Comparison of ENCODE assay signal across 10 mouse cellular contexts in the genomic region with DNA sequence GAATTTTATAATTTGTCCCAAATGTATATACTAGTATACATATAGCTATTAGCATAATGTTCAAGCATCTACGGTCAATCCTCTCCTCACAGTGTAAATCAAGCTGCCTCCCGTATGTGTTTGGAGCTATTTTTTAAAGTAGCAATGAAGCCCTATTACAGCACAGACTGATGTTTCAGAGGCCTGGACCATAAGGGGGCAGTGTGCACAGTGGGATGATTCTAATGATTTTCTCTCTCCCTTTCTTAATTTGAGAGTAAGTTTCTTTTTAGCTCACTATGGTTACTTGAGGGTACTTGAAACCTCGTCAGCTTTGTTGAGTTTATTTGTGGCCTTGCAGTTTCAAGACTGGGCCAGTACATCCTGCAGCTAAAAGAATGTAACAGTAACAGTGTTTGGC. TPM values are rescaled to one million over a fixed set of nuclear protein-coding genes. Genes with fewer than 3 reads are reported as not detected.
DNase-seq lines count a peak whose midpoint lies in the region; ATAC-seq lines count a peak whose summit lies in the region.
"Had no signal": no experiment of that assay in that cellular context is flagged by ENCODE, and none has a peak within 500 bp of the region (broad histone marks: within the 10 kb centered on the region; RNA-seq: fewer than 3 reads in every experiment).

No protein-coding gene starts in this region.

- no peak overlapping the region for H3K9ac ChIP-seq in neural tube, embryonic 15.5 days (replicated peaks)
- H3K9ac ChIP-seq: midbrain, embryonic 12.5 days had no signal

- intact Hi-C loops in heart, postnatal 10 days (cut with DNase I), result loop anchor here (2.0 to 5.0 kb wide), 2 partner anchors 105 to 635 kb away; no protein-coding TSS in a partner anchor

- 0 out of 2 replicates have a peak, but pooled peaks cover 2% of the 10 kb centered on the region for H3K4me1 ChIP-seq in neural tube, embryonic 15.5 days
- H3K4me1 ChIP-seq: midbrain, embryonic 12.5 days had no signal

- 68% methylated on average over 3 of the region's 3 CpGs for WGBS in neural tube, embryonic 15.5 days

- no peak overlapping the region for H3K4me3 ChIP-seq in neural tube, embryonic 15.5 days (replicated peaks)
- H3K4me3 ChIP-seq: midbrain, embryonic 12.5 days had no signal

- no peak overlapping the region for H3K27ac ChIP-seq in neural tube, embryonic 15.5 days (replicated peaks)
- H3K27ac ChIP-seq: midbrain, embryonic 12.5 days had no signal

- peak; percentile 46 to 54 for DNase-seq in heart, postnatal 10 days
- DNase-seq in heart, adult 9 months (ENCODE audit: low spot score in 2 of 2), result no peak
- peak; percentile 3 for DNase-seq in right cerebral cortex, adult 18-20 months
- no peak for DNase-seq in right cerebral cortex, postnatal 36 days (ENCODE audit: low spot score in 2 of 2)
- peak; percentile 81 for DNase-seq in induced T-regulatory cell, adult 2 months (ENCODE audit: low read depth)
- peak; percentile 76 for DNase-seq in splenic B cell, adult 2 months (ENCODE audit: low read depth, low spot score)
- DNase-seq in urinary bladder, adult 2 months (ENCODE audit: low spot score), result no peak

- H3K27me3 ChIP-seq in splenic B cell, adult 2 months (ENCODE audit: control insufficient read depth, insufficient read depth, low read length, poor library complexity, severe bottlenecking), result no peaks in the 10 kb centered on the region
- no peaks in the 10 kb centered on the region for H3K27me3 ChIP-seq in neural tube, embryonic 15.5 days (replicated peaks)
- H3K27me3 ChIP-seq: midbrain, embryonic 12.5 days had no signal

- H3K9me3 ChIP-seq in neural tube, embryonic 15.5 days (replicated peaks), result no peaks in the 10 kb centered on the region
- H3K9me3 ChIP-seq: midbrain, embryonic 12.5 days had no signal

- H3K4me2 ChIP-seq in neural tube, embryonic 15.5 days, result no peak overlapping the region
- H3K4me2 ChIP-seq: midbrain, embryonic 12.5 days had no signal

- ATAC-seq in neural tube, embryonic 15.5 days (ENCODE audit: low FRiP score), result no peak

- H3K36me3 ChIP-seq in splenic B cell, adult 2 months (ENCODE audit: control insufficient read depth, insufficient read depth, low read length, poor library complexity, severe bottlenecking), result no peaks in the 10 kb centered on the region
- no peaks in the 10 kb centered on the region for H3K36me3 ChIP-seq in neural tube, embryonic 15.5 days
- H3K36me3 ChIP-seq: midbrain, embryonic 12.5 days had no signal

RNA-seq across cellular contexts. Expression of a gene that starts 1.1 kb away (rescaled TPM):
- total RNA-seq in heart, postnatal 10 days (2021), result not detected
- polyA plus RNA-seq in neural tube, embryonic 15.5 days (2015; fragmentation: Nextera tagmentation; extraction: Ambion mirVana), result not detected in 2 replicates
- 0.25 and 0.60 TPM in 2 replicates for polyA plus RNA-seq in urinary bladder, adult 2 months (2012; rRNA removed)
- polyA plus RNA-seq: heart, embryonic 14.5 days; midbrain, embryonic 12.5 days had no signal

Comparison
In these comparisons a context has a peak if more than half of its experiments do, and no peak if none do; other contexts are left out.
1. DNase-seq: peak in heart, postnatal 10 days (2 of 2), right cerebral cortex, adult 18-20 months (single experiment), induced T-regulatory cell, adult 2 months (single experiment) and splenic B cell, adult 2 months (single experiment); none in heart, adult 9 months (0 of 2), right cerebral cortex, postnatal 36 days (0 of 2) and urinary bladder, adult 2 months (single experiment).